Mouse (Mus musculus) thymus, adult 2 months (tissue): ENCODE results near the gene Hspbp1. TPM values are rescaled to one million over a fixed set of nuclear protein-coding genes. Genes with fewer than 3 reads are reported as not detected.

ENCODE experiments used
- DNase-seq: peaks from one replicate; pipeline ENCODE4 v3.0.0; 2021
- H3K27ac ChIP-seq: fragments of 200-500 bp; 2 replicates; pipeline ENCODE4 v1.5.1; 2012; ENCODE audit warnings: low read length, control low read depth; ENCODE audit not compliant: control insufficient read depth, insufficient read depth
- H3K27me3 ChIP-seq: fragments of 200-500 bp; 2 replicates; pipeline ENCODE4 v1.6.1; 2012; ENCODE audit warnings: mild to moderate bottlenecking, low read length, moderate library complexity, mixed read lengths; ENCODE audit not compliant: control insufficient read depth, insufficient read depth
- H3K36me3 ChIP-seq: fragments of 200-500 bp; 2 replicates; pipeline ENCODE4 v1.6.1; 2012; ENCODE audit warnings: mild to moderate bottlenecking, low read length, moderate library complexity; ENCODE audit not compliant: control insufficient read depth, insufficient read depth
- H3K4me1 ChIP-seq: fragments of 200-500 bp; replicated peaks from 2 replicates; pipeline ENCODE4 v1.6.1; 2012; ENCODE audit warnings: low read length; ENCODE audit not compliant: control insufficient read depth, insufficient read depth
- H3K4me3 ChIP-seq: fragments of 200-500 bp; 2 replicates; pipeline ENCODE4 v1.5.1; 2012; ENCODE audit warnings: mild to moderate bottlenecking, low read length, control low read depth, moderate library complexity; ENCODE audit not compliant: control insufficient read depth, insufficient read depth
- CTCF ChIP-seq: fragments of 200-500 bp; IDR thresholded peaks from 2 replicates; pipeline ENCODE4 v1.5.1; 2012; ENCODE audit warnings: mild to moderate bottlenecking, control low read depth, low read length, moderate library complexity, borderline replicate concordance; ENCODE audit not compliant: control insufficient read depth, poor library complexity, insufficient read depth; ENCODE audit errors: extremely low read depth
- POLR2A ChIP-seq: fragments of 200-500 bp; IDR thresholded peaks from 2 replicates; pipeline ENCODE4 v1.6.1; 2012; ENCODE audit warnings: mild to moderate bottlenecking, low read length, control low read depth, moderate library complexity; ENCODE audit not compliant: control insufficient read depth, poor library complexity, insufficient read depth; ENCODE audit errors: extremely low read depth
- WGBS: fragments of 180-500 bp; shearing (Covaris S2); methylation state at CpG from one replicate; pipeline ENCODE4 v1.1.7; 2018; 5-methylcytosine and 5-hydroxymethylcytosine counted together
- polyA plus RNA-seq: library from polyadenylated mRNA; depleted of rRNA; stranded (reverse); fragments of >200 nt; gene quantifications from 2 replicates; pipeline ENCODE4 v1.2.3, GENCODE M21; 2012; rRNA removed

Gene Hspbp1
- polyA plus RNA-seq, result 53.0 and 55.4 TPM in 2 replicates

GRCm38 (mm10) chr7:4684632-4685417 is at the start of gene Hspbp1:
Gene Hspbp1 (minus strand): TSS chr7:4685068.
- DNase-seq, result peak; percentile 95
- WGBS, result under 1% methylated on average over 32 of the region's 32 CpGs
- TF ChIP-seq CTCF, result no peak
- TF ChIP-seq POLR2A, result peak; percentile 52; the same call in 1 of the 2 replicates

GRCm38 (mm10) chr7:4732968-4733392 is 48.1 kb upstream of the Hspbp1 start:
- no peaks in the 10 kb centered on the region for H3K4me1 ChIP-seq

More at GRCm38 (mm10) chr7:4684632-4685417, at the start of gene Hspbp1:
- Histone ChIP-seq H3K27me3 (no peaks in the 10 kb centered on the region), H3K4me1 (peaks cover 8% of the 10 kb centered on the region), H3K27ac (peak within 1 kb of the TSS; percentile 32; the same call in 1 of the 2 replicates), H3K36me3 (peaks cover 3% of the 10 kb centered on the region; the same call in 1 of the 2 replicates), H3K4me3 (peak within 1 kb of the TSS; percentile 68)

GRCm38 (mm10) chr7:4731090-4731489 is 46.2 kb upstream of the Hspbp1 start:
- H3K36me3 ChIP-seq, result no peaks in the 10 kb centered on the region
- H3K4me3 ChIP-seq, result no peak overlapping the region
- DNase-seq, result no peak
- H3K4me1 ChIP-seq, result no peaks in the 10 kb centered on the region
- WGBS, result 44% methylated on average over 5 of the region's 5 CpGs
- TF ChIP-seq POLR2A (no peak), CTCF (no peak)
- H3K27me3 ChIP-seq, result no peaks in the 10 kb centered on the region
- no peak overlapping the region for H3K27ac ChIP-seq

More at GRCm38 (mm10) chr7:4732968-4733392, 48.1 kb upstream of the Hspbp1 start:
- H3K27me3 ChIP-seq, result no peaks in the 10 kb centered on the region
- TF ChIP-seq POLR2A (no peak), CTCF (no peak)
- H3K36me3 ChIP-seq, result no peaks in the 10 kb centered on the region
- no peak overlapping the region for H3K4me3 ChIP-seq
- H3K27ac ChIP-seq, result no peak overlapping the region
- 92% methylated on average over 6 of the region's 6 CpGs for whole genome bisulfite sequencing
- no peak for DNase-seq

- Histone ChIP-seq H3K36me3 (no peaks in the 10 kb centered on the region), H3K4me1 (peaks cover 14% of the 10 kb centered on the region), H3K27ac (peak within 1 kb of the TSS; percentile 29; the same call in 1 of the 2 replicates), H3K27me3 (no peaks in the 10 kb centered on the region), H3K4me3 (no peak within 1 kb of the TSS)
- no peak for TF ChIP-seq POLR2A
- TF ChIP-seq CTCF, result no peak
- 6% methylated on average over 7 of the region's 7 CpGs for WGBS
- DNase-seq, result no peak
Observed at GRCm38 (mm10) chr7:4725169-4725568, 40.3 kb upstream of the Hspbp1 start, which contains the start of gene Tmem150b. Gene Tmem150b (minus strand): TSS chr7:4725249.

GRCm38 (mm10) chr7:4724359-4724758 is 39.5 kb upstream of the Hspbp1 start:
- no peak overlapping the region for H3K27ac ChIP-seq
- no peak for DNase-seq
- H3K4me1 ChIP-seq, result peaks cover 14% of the 10 kb centered on the region
- no peak overlapping the region for H3K4me3 ChIP-seq
- no peak for TF ChIP-seq POLR2A
- no peak for TF ChIP-seq CTCF
- H3K27me3 ChIP-seq, result no peaks in the 10 kb centered on the region
- no peaks in the 10 kb centered on the region for H3K36me3 ChIP-seq
- WGBS, result 9% methylated on average over 3 of the region's 3 CpGs

GRCm38 (mm10) chr7:4723508-4723907 is 38.6 kb upstream of the Hspbp1 start:
- Histone ChIP-seq H3K4me3 (peak overlapping the region; percentile 32), H3K27me3 (no peaks in the 10 kb centered on the region), H3K27ac (no peak overlapping the region), H3K36me3 (no peaks in the 10 kb centered on the region), H3K4me1 (peaks cover 14% of the 10 kb centered on the region)
- WGBS, result 46% methylated on average over 12 of the region's 12 CpGs
- peak; percentile 27 for DNase-seq
- TF ChIP-seq CTCF (no peak), POLR2A (no peak)
